11 mouse cellular contexts compared by ENCODE assay signal in genomic region chr2:149666412-149666811, GRCm38 (mm10).
DNase-seq lines count a peak whose midpoint lies in the region; ATAC-seq lines count a peak whose summit lies in the region.
"Had no signal": no experiment of that assay in that cellular context is flagged by ENCODE, and none has a peak within 500 bp of the region (broad histone marks: within the 10 kb centered on the region; RNA-seq: fewer than 3 reads in every experiment).

No protein-coding gene starts in this region.

- no peak overlapping the region for H3K9ac ChIP-seq in midbrain, embryonic 16.5 days (ENCODE audit: low read depth, low read length)
- no peak overlapping the region for H3K9ac ChIP-seq in midbrain, embryonic 13.5 days (replicated peaks)
- H3K9ac ChIP-seq in kidney, embryonic 15.5 days: no peak overlapping the region
- H3K9ac ChIP-seq: liver, embryonic 12.5 days had no signal

- no peaks in the 10 kb centered on the region; the same call in 1 of the 2 replicates for H3K4me1 ChIP-seq in midbrain, embryonic 16.5 days (ENCODE audit: control insufficient read depth, insufficient read depth, low read length)
- H3K4me1 ChIP-seq in midbrain, embryonic 13.5 days (replicated peaks): no peaks in the 10 kb centered on the region
- no peaks in the 10 kb centered on the region for H3K4me1 ChIP-seq in kidney, embryonic 15.5 days
- H3K4me1 ChIP-seq: liver, embryonic 12.5 days had no signal

- peak; percentile 10 to 21 for DNase-seq in frontal cortex, postnatal 14 days (ENCODE audit: low spot score in 2 of 2)
- DNase-seq in left cerebral cortex, adult 9 months (ENCODE audit: low spot score in 2 of 2): peak; percentile 22 to 41
- peak; percentile 83 for DNase-seq in telencephalon, adult 2 months (ENCODE audit: low read depth, low spot score)
- DNase-seq in kidney, adult 8-10 months: no peak
- DNase-seq: kidney, postnatal 14 days; lung, postnatal 4 days had no signal

- 62% methylated on average over 3 of the region's 3 CpGs for WGBS in midbrain, embryonic 16.5 days
- WGBS in midbrain, embryonic 13.5 days: 66% methylated on average over 3 of the region's 3 CpGs
- WGBS in kidney, embryonic 15.5 days: 81% methylated on average over 3 of the region's 3 CpGs

- H3K4me2 ChIP-seq in midbrain, embryonic 16.5 days (ENCODE audit: low read length): no peak overlapping the region
- no peak overlapping the region for H3K4me2 ChIP-seq in midbrain, embryonic 13.5 days (replicated peaks)
- no peak overlapping the region for H3K4me2 ChIP-seq in kidney, embryonic 15.5 days
- H3K4me2 ChIP-seq: liver, embryonic 12.5 days had no signal

- H3K27ac ChIP-seq in midbrain, embryonic 16.5 days (ENCODE audit: low read length): no peak overlapping the region
- H3K27ac ChIP-seq in midbrain, embryonic 13.5 days: no peak overlapping the region
- no peak overlapping the region for H3K27ac ChIP-seq in kidney, embryonic 15.5 days
- H3K27ac ChIP-seq: liver, embryonic 12.5 days had no signal

- H3K9me3 ChIP-seq in midbrain, embryonic 16.5 days (replicated peaks; ENCODE audit: control insufficient read depth, low read length, poor library complexity, severe bottlenecking): no peaks in the 10 kb centered on the region
- no peaks in the 10 kb centered on the region for H3K9me3 ChIP-seq in midbrain, embryonic 13.5 days
- no peaks in the 10 kb centered on the region for H3K9me3 ChIP-seq in kidney, embryonic 15.5 days (replicated peaks)
- H3K9me3 ChIP-seq: liver, embryonic 12.5 days had no signal

- ATAC-seq in midbrain, embryonic 16.5 days: 0 out of 2 replicates have a peak, but pooled peaks have one; percentile 60
- no peak for ATAC-seq in midbrain, embryonic 13.5 days
- no peak for ATAC-seq in kidney, embryonic 15.5 days (replicated peaks; ENCODE audit: low FRiP score)
- ATAC-seq: liver, embryonic 12.5 days had no signal

- no peaks in the 10 kb centered on the region for H3K27me3 ChIP-seq in midbrain, embryonic 16.5 days (ENCODE audit: control insufficient read depth, insufficient read depth, low read depth, low read length)
- H3K27me3 ChIP-seq in midbrain, embryonic 13.5 days: no peaks in the 10 kb centered on the region
- H3K27me3 ChIP-seq in kidney, embryonic 15.5 days: no peaks in the 10 kb centered on the region
- H3K27me3 ChIP-seq: liver, embryonic 12.5 days had no signal

- H3K4me3 ChIP-seq in midbrain, embryonic 16.5 days (ENCODE audit: low read depth, low read length): no peak overlapping the region
- no peak overlapping the region for H3K4me3 ChIP-seq in midbrain, embryonic 13.5 days (replicated peaks)
- no peak overlapping the region for H3K4me3 ChIP-seq in kidney, embryonic 15.5 days (replicated peaks)
- H3K4me3 ChIP-seq: liver, embryonic 12.5 days; myocyte had no signal

- H3K36me3 ChIP-seq in midbrain, embryonic 16.5 days (ENCODE audit: control insufficient read depth, insufficient read depth, low read length): no peaks in the 10 kb centered on the region
- no peaks in the 10 kb centered on the region for H3K36me3 ChIP-seq in midbrain, embryonic 13.5 days
- no peaks in the 10 kb centered on the region for H3K36me3 ChIP-seq in kidney, embryonic 15.5 days
- H3K36me3 ChIP-seq: liver, embryonic 12.5 days had no signal

Comparison
In these comparisons a context has a peak if more than half of its experiments do, and no peak if none do; other contexts are left out.
1. DNase-seq: peak in frontal cortex, postnatal 14 days (2 of 2), left cerebral cortex, adult 9 months (2 of 2) and telencephalon, adult 2 months (single experiment); none in kidney, adult 8-10 months (0 of 2).